Mouse (Mus musculus) midbrain, embryonic 13.5 days (tissue): ENCODE measurements around the gene Bicc1. TPM values are rescaled to one million over a fixed set of nuclear protein-coding genes. Genes with fewer than 3 reads are reported as not detected.

Source experiments
- ATAC-seq: fragments of 200-750 bp; cut with Nextera tagmentation; 2 replicates; pipeline ENCODE4 v1.8.0; 2017; ENCODE audit warnings: mild to moderate bottlenecking, moderate TSS enrichment, moderate library complexity
- H3K27ac ChIP-seq: fragments of 300-500 bp; sonication (generic); 2 replicates; pipeline ENCODE4 v1.5.1; 2015; ENCODE audit warnings: inconsistent platforms, mild to moderate bottlenecking, moderate library complexity
- H3K27me3 ChIP-seq: fragments of 300-500 bp; sonication (generic); 2 replicates; pipeline ENCODE4 v1.6.1; 2015; ENCODE audit warnings: mild to moderate bottlenecking, inconsistent platforms
- H3K36me3 ChIP-seq: fragments of 300-500 bp; sonication (generic); 2 replicates; pipeline ENCODE4 v1.6.1; 2015; ENCODE audit warnings: mild to moderate bottlenecking, inconsistent platforms
- H3K4me1 ChIP-seq: fragments of 300-500 bp; sonication (generic); replicated peaks from 2 replicates; pipeline ENCODE4 v1.6.1; 2015; ENCODE audit warnings: inconsistent platforms
- H3K4me2 ChIP-seq: fragments of 300-500 bp; sonication (generic); replicated peaks from 2 replicates; pipeline ENCODE4 v1.6.1; 2015; ENCODE audit warnings: moderate library complexity, mild to moderate bottlenecking, inconsistent platforms
- H3K4me3 ChIP-seq: fragments of 300-500 bp; sonication (generic); replicated peaks from 2 replicates; pipeline ENCODE4 v1.5.1; 2015; ENCODE audit warnings: mild to moderate bottlenecking, inconsistent platforms
- H3K9ac ChIP-seq: fragments of 300-500 bp; sonication (generic); replicated peaks from 2 replicates; pipeline ENCODE4 v1.6.1; 2015; ENCODE audit warnings: mild to moderate bottlenecking, inconsistent platforms
- H3K9me3 ChIP-seq: fragments of 300-500 bp; sonication (generic); 2 replicates; pipeline ENCODE4 v1.6.1; 2016; ENCODE audit warnings: mild to moderate bottlenecking, inconsistent platforms
- WGBS: fragments of 180-500 bp; shearing (Covaris S2); methylation state at CpG from one replicate; pipeline ENCODE4 v1.1.7; 2015; 5-methylcytosine and 5-hydroxymethylcytosine counted together
- polyA plus RNA-seq: library from polyadenylated mRNA; unstranded; fragments of >200 nt; fragmentation: Nextera tagmentation; extraction: Ambion mirVana; gene quantifications from 2 replicates; pipeline ENCODE4 v1.2.1, GENCODE M21; 2015

Gene Bicc1
- polyA plus RNA-seq, 1 experiment from 2014 or later = 3.7 TPM

DNA sequence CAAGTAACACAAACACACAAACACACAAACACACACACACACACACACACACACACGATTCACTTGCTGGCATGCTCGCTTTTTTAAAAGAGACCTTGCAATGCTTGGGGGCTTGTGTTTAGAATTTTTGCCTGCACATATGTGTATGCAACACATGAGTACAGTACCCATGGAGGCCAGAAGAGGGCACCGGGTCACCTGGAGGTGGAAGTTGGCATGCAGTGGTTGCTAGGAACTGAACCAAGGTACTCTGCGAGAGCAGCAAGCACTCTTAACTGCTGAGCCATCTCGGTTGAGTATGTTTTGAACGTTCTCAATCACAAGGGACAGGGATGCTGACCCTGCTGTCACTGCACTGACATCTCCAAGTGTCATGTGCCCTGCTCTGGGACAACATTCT is 5.9 kb downstream of the Bicc1 start:
- H3K27ac ChIP-seq = no peak overlapping the region
- no peaks in the 10 kb centered on the region for H3K9me3 ChIP-seq
- peaks cover 5% of the 10 kb centered on the region for H3K4me1 ChIP-seq
- no peak overlapping the region for H3K4me2 ChIP-seq
- ATAC-seq = no peak
- no peak overlapping the region for H3K4me3 ChIP-seq
- no peak overlapping the region for H3K9ac ChIP-seq
- 97% methylated on average over 6 of the region's 6 CpGs for WGBS
- H3K36me3 ChIP-seq = no peaks in the 10 kb centered on the region
- no peaks in the 10 kb centered on the region for H3K27me3 ChIP-seq

DNA sequence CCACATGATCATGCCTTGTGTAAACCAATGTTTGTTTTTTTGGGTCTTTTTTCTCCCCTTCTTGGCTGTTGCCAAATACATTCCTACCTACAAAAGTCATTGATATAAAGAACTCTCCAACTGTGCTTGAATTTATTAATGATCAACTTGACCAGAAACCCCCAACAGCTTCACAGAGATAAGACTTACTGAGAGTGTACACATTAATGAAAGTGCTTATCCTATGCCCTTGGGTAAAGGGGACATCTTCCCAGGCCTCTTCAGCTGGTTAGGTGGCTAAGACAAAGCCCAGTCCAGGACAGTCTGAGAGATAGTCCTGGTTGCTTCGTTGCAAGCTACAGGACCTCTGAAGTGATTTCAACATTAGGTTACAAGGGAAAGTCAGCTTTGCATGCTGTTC is 6.4 kb downstream of the Bicc1 start:
- H3K9ac ChIP-seq = no peak overlapping the region
- WGBS = 83% methylated on average over 1 of the region's 1 CpGs
- H3K9me3 ChIP-seq = no peaks in the 10 kb centered on the region
- no peak overlapping the region for H3K27ac ChIP-seq
- H3K4me1 ChIP-seq = peaks cover under 1% of the 10 kb centered on the region; the same call in 1 of the 2 replicates
- ATAC-seq = no peak
- no peaks in the 10 kb centered on the region for H3K36me3 ChIP-seq
- no peak overlapping the region for H3K4me3 ChIP-seq
- H3K4me2 ChIP-seq = no peak overlapping the region
- H3K27me3 ChIP-seq = no peaks in the 10 kb centered on the region

DNA sequence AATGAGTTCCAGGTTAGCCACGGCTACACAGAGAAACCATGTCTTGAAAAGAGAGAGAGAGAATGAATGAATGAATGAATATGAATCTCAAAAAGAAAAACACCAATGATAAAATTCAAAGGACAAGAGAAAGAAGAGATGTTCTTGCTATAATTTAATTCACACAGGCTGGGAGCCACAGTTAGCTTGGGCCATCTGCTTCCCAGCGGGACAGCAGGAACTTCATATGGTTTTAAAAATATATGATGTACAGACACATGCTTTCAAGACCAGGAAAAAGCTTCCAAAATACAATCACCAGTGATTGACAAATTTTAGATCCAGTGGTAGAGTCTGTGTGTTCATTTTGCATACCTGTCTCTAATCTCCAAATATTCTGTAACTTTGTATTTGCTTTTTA is 9.0 kb downstream of the Bicc1 start:
- Histone ChIP-seq H3K36me3 (no peaks in the 10 kb centered on the region), H3K4me3 (no peak overlapping the region), H3K9me3 (no peaks in the 10 kb centered on the region), H3K27ac (no peak overlapping the region), H3K4me1 (no peaks in the 10 kb centered on the region), H3K4me2 (no peak overlapping the region), H3K9ac (no peak overlapping the region), H3K27me3 (no peaks in the 10 kb centered on the region)
- no peak for ATAC-seq
- 94% methylated on average over 2 of the region's 2 CpGs for WGBS

DNA sequence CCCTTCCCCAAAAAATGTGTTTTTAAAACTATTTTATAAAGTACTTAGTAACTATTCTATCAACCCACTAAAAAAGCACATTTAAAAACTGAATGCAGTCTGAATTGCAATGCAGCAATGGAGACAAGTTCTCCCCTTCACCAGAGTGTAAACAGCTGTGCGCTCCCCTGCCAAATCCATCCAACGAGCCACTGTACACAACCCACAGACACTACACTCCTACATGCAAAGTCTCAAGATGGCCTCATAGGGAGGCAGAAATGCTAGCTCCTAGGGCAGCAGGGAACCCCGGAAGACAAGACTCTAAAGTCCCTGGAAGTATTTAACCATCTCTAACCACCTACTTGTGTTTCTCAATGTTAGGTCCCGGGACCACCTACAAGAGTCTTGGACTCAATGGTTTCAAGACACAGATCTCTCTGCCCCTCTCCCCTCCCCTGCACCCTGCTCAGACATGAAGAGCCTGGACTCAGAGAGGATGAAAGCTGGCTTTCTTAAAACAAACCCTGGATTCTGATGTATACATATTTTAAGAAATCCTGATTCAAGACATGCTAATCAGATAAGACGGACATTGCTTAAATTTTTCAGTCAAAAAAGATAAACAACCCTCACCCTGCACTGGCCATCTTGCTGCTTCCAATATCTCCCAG is 10.4 kb downstream of the Bicc1 start:
- Histone ChIP-seq H3K4me2 (no peak overlapping the region), H3K4me3 (no peak overlapping the region), H3K9ac (no peak overlapping the region), H3K36me3 (no peaks in the 10 kb centered on the region), H3K27ac (no peak overlapping the region), H3K27me3 (no peaks in the 10 kb centered on the region), H3K9me3 (no peaks in the 10 kb centered on the region), H3K4me1 (no peaks in the 10 kb centered on the region)
- no peak for ATAC-seq
- 90% methylated on average over 5 of the region's 5 CpGs for WGBS

DNA sequence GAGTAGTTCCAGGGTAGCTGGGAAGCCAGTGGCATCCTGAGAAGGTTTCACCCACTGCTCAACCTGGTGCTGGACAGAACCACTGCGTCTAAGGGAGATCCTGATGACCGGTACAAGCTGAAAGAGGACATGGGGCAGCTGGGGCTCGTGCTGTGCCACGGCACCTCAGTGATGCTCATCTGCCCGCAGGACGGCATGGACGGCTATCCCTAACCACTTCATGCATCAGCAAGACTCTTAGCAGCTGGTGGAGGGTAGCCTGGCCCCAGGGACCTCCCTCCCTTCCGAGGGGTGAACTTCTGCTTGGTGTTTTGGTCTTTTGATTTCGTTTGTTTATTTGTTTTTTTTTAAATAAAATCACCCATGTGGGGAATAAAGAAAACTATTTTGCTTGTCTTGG is 11.3 kb downstream of the Bicc1 start:
- H3K27me3 ChIP-seq = no peaks in the 10 kb centered on the region
- 91% methylated on average over 9 of the region's 9 CpGs for WGBS
- H3K4me1 ChIP-seq = no peaks in the 10 kb centered on the region
- ATAC-seq = no peak
- no peak overlapping the region for H3K27ac ChIP-seq
- H3K4me2 ChIP-seq = no peak overlapping the region
- H3K36me3 ChIP-seq = no peaks in the 10 kb centered on the region
- no peak overlapping the region for H3K9ac ChIP-seq
- H3K4me3 ChIP-seq = no peak overlapping the region
- no peaks in the 10 kb centered on the region for H3K9me3 ChIP-seq

DNA sequence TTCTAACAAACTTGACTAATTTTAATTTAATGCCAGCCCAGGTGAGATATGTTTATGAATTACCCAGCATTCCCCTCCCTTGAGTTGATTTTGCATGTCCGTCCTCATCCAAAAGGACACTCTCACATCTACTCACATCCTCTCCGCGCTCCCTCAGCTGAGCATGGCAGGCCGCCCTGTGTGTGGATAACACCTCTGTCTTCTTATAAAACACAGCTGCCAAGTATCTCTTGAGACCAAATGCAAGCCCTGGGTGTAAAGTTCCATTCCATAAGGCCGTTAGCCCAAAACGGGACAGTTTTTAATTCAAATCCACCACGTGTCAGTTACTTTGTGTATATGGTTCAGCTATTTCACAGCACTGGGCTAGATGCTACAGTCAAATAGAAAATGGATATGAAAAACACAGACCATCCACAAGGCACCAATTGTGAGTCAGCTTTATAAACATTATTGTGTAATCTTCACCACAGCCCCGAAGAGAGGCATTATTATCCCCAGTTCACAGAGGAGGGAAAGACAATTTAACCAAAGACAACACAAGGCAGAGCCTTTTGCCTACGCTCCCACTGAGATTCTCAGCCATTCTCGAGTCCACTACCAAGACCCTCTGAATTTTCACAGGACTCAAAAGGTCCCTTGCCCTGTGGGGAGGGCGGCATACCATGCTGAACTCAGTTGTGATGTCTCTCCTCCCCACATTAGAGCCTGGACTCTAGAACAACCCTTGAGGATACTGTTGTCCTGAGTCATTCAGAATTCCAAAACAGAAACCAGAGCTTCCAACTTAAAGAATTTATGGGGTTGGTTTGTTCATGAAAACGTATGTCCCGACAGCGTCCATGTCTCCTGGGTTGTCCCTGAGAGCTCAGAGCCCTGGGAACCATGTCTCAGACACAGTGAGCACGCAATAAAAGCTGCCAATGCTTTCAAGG is 12.6 kb downstream of the Bicc1 start:
- Histone ChIP-seq H3K27me3 (no peaks in the 10 kb centered on the region), H3K4me3 (no peak overlapping the region), H3K9me3 (peaks cover 6% of the 10 kb centered on the region; the same call in 1 of the 2 replicates), H3K36me3 (no peaks in the 10 kb centered on the region), H3K27ac (no peak overlapping the region), H3K9ac (no peak overlapping the region), H3K4me2 (no peak overlapping the region), H3K4me1 (no peaks in the 10 kb centered on the region)
- ATAC-seq = no peak
- 93% methylated on average over 15 of the region's 15 CpGs for WGBS

DNA sequence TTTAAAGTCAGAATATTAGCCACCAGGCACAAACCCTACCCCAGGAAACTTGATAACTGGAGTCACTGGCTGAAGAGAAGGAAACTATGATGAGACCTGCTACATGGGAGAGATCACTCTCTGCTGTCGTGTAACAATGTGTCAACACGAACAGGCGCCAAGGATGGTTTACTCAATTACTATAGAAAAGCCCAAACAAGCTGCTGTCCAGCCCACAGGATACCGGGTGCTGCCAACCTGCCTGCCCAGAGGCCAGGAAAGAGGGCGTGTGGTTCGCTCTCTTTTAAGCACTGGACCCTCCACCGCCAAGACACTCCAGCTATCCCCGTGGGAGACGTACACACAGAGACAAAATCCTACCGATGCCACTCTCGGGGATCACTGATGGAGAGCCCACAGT is 13.7 kb downstream of the Bicc1 start:
- no peaks in the 10 kb centered on the region for H3K36me3 ChIP-seq
- ATAC-seq = no peak
- H3K4me1 ChIP-seq = no peaks in the 10 kb centered on the region
- H3K9me3 ChIP-seq = peaks cover 6% of the 10 kb centered on the region; the same call in 1 of the 2 replicates
- no peak overlapping the region for H3K9ac ChIP-seq
- WGBS = 74% methylated on average over 11 of the region's 11 CpGs
- H3K27ac ChIP-seq = no peak overlapping the region
- no peak overlapping the region for H3K4me2 ChIP-seq
- H3K4me3 ChIP-seq = no peak overlapping the region
- H3K27me3 ChIP-seq = no peaks in the 10 kb centered on the region

DNA sequence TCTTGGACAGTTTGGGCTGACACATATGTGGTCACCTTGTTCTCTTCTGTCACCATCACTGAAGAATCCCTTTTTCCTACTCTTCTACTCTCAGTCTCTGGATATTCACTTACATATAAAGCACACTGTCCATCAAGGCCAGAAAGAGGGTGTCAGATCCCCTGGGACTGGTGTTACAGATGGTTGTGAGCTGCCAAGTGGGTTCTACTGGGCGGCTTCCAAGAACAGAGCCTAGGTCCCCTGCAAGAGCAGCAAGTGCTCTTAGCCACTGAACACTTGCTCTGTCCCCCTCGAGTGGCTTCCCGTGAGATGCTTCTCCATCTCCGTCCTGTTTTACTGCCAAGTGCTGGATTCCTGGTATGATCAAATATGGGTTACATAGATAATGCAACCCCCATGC is 15.3 kb downstream of the Bicc1 start:
- ATAC-seq = no peak
- Histone ChIP-seq H3K27me3 (no peaks in the 10 kb centered on the region), H3K9me3 (peaks cover 6% of the 10 kb centered on the region; the same call in 1 of the 2 replicates), H3K4me2 (no peak overlapping the region), H3K4me1 (no peaks in the 10 kb centered on the region), H3K36me3 (no peaks in the 10 kb centered on the region), H3K9ac (no peak overlapping the region), H3K27ac (no peak overlapping the region), H3K4me3 (no peak overlapping the region)
- 96% methylated on average over 4 of the region's 4 CpGs for WGBS

DNA sequence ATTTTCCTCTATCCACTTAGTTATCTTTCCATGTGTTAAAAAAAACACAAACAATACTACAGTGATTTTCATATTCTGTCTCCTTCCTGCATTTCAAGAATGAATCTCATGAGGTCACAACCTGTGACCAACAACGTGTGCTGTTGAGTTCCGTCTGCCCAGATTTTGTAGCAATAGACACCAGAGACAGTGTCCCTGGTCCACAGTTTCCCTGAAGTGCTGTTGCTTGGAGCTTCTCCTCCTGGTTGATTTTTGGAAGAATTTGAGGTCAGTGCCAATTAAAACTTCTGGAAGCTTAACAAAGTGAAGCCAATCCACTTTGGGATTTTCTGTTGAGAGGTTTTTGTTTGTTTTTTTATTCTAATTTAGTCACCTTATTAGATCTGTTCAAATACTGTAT is 16.9 kb downstream of the Bicc1 start:
- H3K36me3 ChIP-seq = no peaks in the 10 kb centered on the region
- no peak overlapping the region for H3K4me2 ChIP-seq
- no peak for ATAC-seq
- peaks cover 6% of the 10 kb centered on the region; the same call in 1 of the 2 replicates for H3K9me3 ChIP-seq
- no peak overlapping the region for H3K4me3 ChIP-seq
- no peak overlapping the region for H3K9ac ChIP-seq
- 94% methylated on average over 2 of the region's 2 CpGs for WGBS
- no peak overlapping the region for H3K27ac ChIP-seq
- H3K27me3 ChIP-seq = no peaks in the 10 kb centered on the region
- no peaks in the 10 kb centered on the region for H3K4me1 ChIP-seq

DNA sequence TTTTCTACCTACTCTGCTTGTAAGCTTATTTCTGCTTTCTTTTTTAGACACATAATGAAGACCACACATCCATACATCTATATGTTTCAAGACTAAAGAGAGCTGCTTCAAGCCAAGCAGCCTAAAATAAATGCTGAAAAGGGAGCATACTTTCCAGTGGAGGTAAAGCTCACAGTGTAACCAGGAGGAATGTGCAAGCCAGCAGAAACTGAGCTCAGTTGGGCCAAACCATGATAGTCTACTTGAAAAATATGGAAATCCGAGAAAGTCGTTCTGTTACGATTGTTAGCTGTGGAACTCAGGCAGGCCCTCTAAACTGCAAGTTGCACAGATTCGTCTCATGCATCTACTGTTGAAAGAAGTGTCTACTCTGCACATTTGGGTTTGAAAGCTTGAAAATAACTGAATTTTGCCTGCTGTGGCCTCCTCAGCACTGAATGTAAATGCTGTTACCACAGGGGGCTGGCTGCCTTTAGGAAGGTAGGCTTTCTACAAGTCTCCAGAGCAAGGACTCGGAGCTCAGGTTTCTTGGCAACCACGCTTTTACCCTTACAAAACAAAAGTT is 19.1 kb downstream of the Bicc1 start:
- Histone ChIP-seq H3K9ac (no peak overlapping the region), H3K36me3 (no peaks in the 10 kb centered on the region), H3K27me3 (no peaks in the 10 kb centered on the region), H3K4me1 (no peaks in the 10 kb centered on the region), H3K9me3 (peaks cover 6% of the 10 kb centered on the region; the same call in 1 of the 2 replicates), H3K4me3 (no peak overlapping the region), H3K27ac (no peak overlapping the region), H3K4me2 (no peak overlapping the region)
- WGBS = 82% methylated on average over 6 of the region's 6 CpGs
- ATAC-seq = no peak

DNA sequence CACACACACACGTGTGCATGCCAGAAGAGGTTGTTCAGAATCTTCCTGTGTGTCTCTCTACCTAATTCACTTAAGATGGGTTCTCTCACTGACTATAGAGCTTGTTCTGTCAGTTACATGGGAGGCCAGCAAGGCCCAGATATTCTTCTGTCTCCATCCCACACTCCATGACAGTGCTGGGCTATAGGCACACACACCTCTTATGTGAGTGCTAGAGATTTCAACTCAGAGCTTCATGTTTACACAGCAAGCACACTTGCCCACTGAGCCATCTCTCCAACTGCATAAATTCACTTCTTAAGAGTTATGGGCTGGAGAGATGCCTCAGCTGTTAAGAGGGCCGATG is 20.7 kb downstream of the Bicc1 start:
- no peak overlapping the region for H3K27ac ChIP-seq
- no peaks in the 10 kb centered on the region for H3K4me1 ChIP-seq
- ATAC-seq = no peak
- H3K36me3 ChIP-seq = no peaks in the 10 kb centered on the region
- H3K4me2 ChIP-seq = no peak overlapping the region
- H3K27me3 ChIP-seq = no peaks in the 10 kb centered on the region
- WGBS = 60% methylated on average over 2 of the region's 2 CpGs
- no peak overlapping the region for H3K9ac ChIP-seq
- no peak overlapping the region for H3K4me3 ChIP-seq
- peaks cover 6% of the 10 kb centered on the region; the same call in 1 of the 2 replicates for H3K9me3 ChIP-seq

DNA sequence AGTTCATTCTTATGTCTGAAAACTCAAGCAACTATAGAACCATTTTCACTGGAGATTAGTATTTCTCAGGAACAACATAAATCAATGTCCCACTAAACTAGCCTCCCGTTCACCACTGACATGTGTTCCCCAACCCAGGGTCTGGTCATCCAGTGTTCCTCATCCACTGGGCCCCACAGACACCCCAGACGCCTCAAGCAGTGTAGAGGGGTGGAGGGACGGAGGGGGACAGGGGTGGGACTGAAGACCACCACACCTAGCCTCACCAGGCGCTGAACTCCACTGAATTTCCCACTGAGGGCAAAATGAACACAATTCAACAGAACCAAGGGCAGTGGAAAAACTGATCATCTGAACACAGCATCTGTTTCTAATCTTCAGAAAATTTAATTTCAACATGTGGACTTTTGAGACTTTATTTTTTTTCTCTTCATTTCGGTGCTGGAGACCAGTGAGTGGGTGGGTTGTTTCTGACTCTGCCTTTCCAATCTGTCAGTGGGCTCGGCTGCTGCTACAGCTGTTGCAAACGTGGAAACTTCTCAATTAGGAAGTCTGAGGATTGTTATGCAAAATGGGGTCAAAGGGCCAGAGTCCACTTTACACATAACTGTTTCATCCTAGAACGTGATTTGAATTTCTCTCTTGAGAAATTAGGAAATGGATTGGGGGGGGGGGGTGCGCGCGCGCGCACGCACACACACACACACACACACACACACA is 21.2 kb downstream of the Bicc1 start:
- no peaks in the 10 kb centered on the region for H3K4me1 ChIP-seq
- H3K4me3 ChIP-seq = no peak overlapping the region
- H3K36me3 ChIP-seq = no peaks in the 10 kb centered on the region
- H3K9ac ChIP-seq = no peak overlapping the region
- no peak overlapping the region for H3K4me2 ChIP-seq
- peaks cover 6% of the 10 kb centered on the region; the same call in 1 of the 2 replicates for H3K9me3 ChIP-seq
- 60% methylated on average over 14 of the region's 14 CpGs for WGBS
- H3K27ac ChIP-seq = no peak overlapping the region
- H3K27me3 ChIP-seq = no peaks in the 10 kb centered on the region
- no peak for ATAC-seq
